Mouse (Mus musculus) liver, embryonic 14.5 days (tissue): ENCODE data around the gene Cisd3. TPM values are rescaled to one million over a fixed set of nuclear protein-coding genes. Genes with fewer than 3 reads are reported as not detected.

ENCODE experiments used
- ATAC-seq: fragments of 200-750 bp; cut with Nextera tagmentation; 2 replicates; pipeline ENCODE4 v1.8.0; 2017; ENCODE audit warnings: moderate number of reproducible peaks, mild to moderate bottlenecking, moderate library complexity; ENCODE audit not compliant: insufficient read depth
- DNase-seq, 3 experiments: peaks; one replicate each; pipeline ENCODE4 v3.0.0-alpha.2; 2012 to 2013; ENCODE audit warnings: low read depth in 3 of 3, low spot score in 3 of 3
- H3K27ac ChIP-seq: fragments of 300-500 bp; sonication (generic); 2 replicates; pipeline ENCODE4 v1.5.1; 2014; ENCODE audit warnings: moderate library complexity, mild to moderate bottlenecking, control low read depth, inconsistent platforms
- H3K27me3 ChIP-seq: fragments of 300-500 bp; sonication (generic); 2 replicates; pipeline ENCODE4 v1.6.1; 2014; ENCODE audit warnings: mild to moderate bottlenecking, low read length, moderate library complexity; ENCODE audit not compliant: control insufficient read depth, insufficient read depth
- H3K36me3 ChIP-seq: fragments of 300-500 bp; sonication (generic); replicated peaks from 2 replicates; pipeline ENCODE4 v1.6.1; 2014; ENCODE audit warnings: low read depth; ENCODE audit not compliant: control insufficient read depth, insufficient read depth
- H3K4me1 ChIP-seq, 2 experiments: fragments of 200-500 bp in 1 of 2; fragments of 300-500 bp in 1 of 2; sonication (generic) in 1 of 2; replicated peaks; 2 replicates each; pipeline ENCODE4 v1.6.1; 2012 to 2014; ENCODE audit warnings: antibody characterized with exemption in 1 of 2, inconsistent platforms in 1 of 2, low read length in 1 of 2; ENCODE audit not compliant: control insufficient read depth in 2 of 2, insufficient read depth in 2 of 2
- H3K4me2 ChIP-seq: fragments of 300-500 bp; sonication (generic); 2 replicates; pipeline ENCODE4 v1.6.1; 2014; ENCODE audit warnings: low read depth, mild to moderate bottlenecking, control low read depth, moderate library complexity
- H3K4me3 ChIP-seq, 2 experiments: fragments of 200-500 bp in 1 of 2; fragments of 300-500 bp in 1 of 2; sonication (generic) in 1 of 2; 2 replicates each; pipeline ENCODE4 v1.5.1; 2012 to 2014; ENCODE audit warnings: low read depth in 2 of 2, low read length in 2 of 2, mild to moderate bottlenecking in 2 of 2, control low read depth in 1 of 2, inconsistent platforms in 1 of 2, moderate library complexity in 1 of 2; ENCODE audit not compliant: insufficient read depth in 1 of 2
- H3K9ac ChIP-seq: fragments of 300-500 bp; sonication (generic); replicated peaks from 2 replicates; pipeline ENCODE4 v1.6.1; 2014; ENCODE audit warnings: mild to moderate bottlenecking, control low read depth, moderate library complexity
- H3K9me3 ChIP-seq: fragments of 300-500 bp; sonication (generic); 2 replicates; pipeline ENCODE4 v1.6.1; 2016; ENCODE audit warnings: low read length, mixed read lengths; ENCODE audit not compliant: control insufficient read depth
- CTCF ChIP-seq: IDR thresholded peaks from 2 replicates; pipeline ENCODE4 v1.5.1; 2016; ENCODE audit warnings: antibody characterized with exemption, low read depth, control low read depth
- EP300 ChIP-seq: IDR thresholded peaks from 2 replicates; pipeline ENCODE4 v1.6.1; 2016; ENCODE audit warnings: antibody characterized with exemption, low read depth
- WGBS: fragments of 180-500 bp; shearing (Covaris S2); extraction: QIAGEN DNeasy Blood & Tissue Kit; methylation state at CpG from one replicate; pipeline ENCODE4 v1.1.7; 2014; ENCODE audit not compliant: insufficient replicate concordance; 5-methylcytosine and 5-hydroxymethylcytosine counted together
- polyA plus RNA-seq, 2 experiments: library from polyadenylated mRNA; depleted of rRNA in 1 of 2; stranded (reverse) in 1 of 2; unstranded in 1 of 2; fragments of >200 nt; fragmentation: Nextera tagmentation in 1 of 2; extraction: Ambion mirVana in 1 of 2; gene quantifications; 2 replicates each; pipeline versions ENCODE4 v1.2.1 to v1.2.3; 2012 to 2014

The Cisd3 gene
- polyA plus RNA-seq, 2 experiments = 4.9 to 10.0 TPM

DNA sequence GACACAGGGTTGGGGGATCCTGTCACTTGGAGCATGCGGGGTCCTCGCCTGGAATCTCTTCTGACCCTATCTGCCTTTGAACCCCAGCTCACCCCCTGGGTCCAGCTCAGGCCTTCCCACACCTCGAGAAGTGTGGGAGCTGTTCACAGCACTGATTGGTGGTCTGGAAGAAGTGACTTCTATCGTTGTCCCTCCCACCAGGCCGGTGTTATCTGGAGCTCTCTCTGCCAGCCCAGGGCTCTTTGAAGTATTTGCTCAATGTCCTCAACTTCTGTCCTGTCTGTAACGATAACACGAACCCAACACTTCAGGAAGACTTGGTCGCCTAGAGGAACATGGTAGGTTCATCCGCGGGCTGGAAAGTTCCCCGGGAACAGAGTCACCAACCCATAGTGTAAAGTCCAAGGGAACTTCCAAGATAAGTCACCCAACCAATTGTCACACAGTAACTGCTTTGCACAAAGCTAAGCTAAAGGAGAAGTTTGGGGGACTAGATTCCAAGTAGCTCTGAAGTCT lies 26.8 kb upstream of the Cisd3 start:
- ATAC-seq = no peak
- Histone ChIP-seq H3K9me3 (no peaks in the 10 kb centered on the region), H3K4me3 (no peak overlapping the region; a peak in 1 of 4 replicates), H3K36me3 (no peaks in the 10 kb centered on the region), H3K27ac (no peak overlapping the region), H3K4me1 (peaks cover 0 to 11% of the 10 kb centered on the region in 2 experiments; a peak in 2 of 4 replicates), H3K4me2 (peak overlapping the region; percentile 67), H3K9ac (no peak overlapping the region), H3K27me3 (peaks cover 49% of the 10 kb centered on the region)
- no peak for TF ChIP-seq CTCF
- TF ChIP-seq EP300 = no peak
- WGBS = 37% methylated on average over 11 of the region's 11 CpGs
- no peak for DNase-seq

DNA sequence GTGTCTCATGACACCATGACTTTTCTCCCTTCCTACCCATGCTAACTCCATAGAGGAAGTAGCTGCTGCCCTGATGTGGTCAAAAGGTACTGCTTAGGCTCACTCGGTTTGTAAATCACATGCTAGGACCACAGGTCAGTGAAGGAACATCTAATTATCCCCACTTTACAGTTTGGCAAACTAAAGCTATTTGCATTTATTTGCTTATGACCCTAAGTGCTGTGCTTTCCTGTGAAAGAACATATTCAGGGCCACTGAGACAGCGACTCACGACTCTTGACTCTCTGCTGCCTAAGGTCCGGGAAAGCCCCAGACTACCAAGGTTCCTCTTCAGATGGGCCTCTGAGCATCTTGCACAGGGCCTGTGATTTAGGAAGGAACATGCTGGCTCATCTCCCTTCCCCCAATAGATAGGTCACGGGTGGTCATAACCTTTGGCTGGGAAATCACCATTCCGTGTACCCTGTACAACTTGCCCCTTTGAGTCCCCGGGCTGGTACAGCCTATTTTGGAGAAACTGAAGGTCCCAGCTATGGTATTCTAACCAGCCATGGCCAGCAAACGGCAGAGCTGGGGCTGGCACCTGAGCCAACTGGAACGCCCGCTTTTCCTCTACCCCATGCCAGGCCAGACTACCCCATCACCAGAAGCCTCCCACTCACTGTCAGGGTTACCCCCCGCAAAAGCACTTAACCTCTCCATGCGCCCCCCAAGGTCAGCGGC lies 26.2 kb upstream of the Cisd3 start:
- DNase-seq (no peak), ATAC-seq (no peak)
- Histone ChIP-seq H3K27ac (no peak overlapping the region), H3K36me3 (no peaks in the 10 kb centered on the region), H3K9ac (peak overlapping the region; percentile 60), H3K4me1 (peaks cover 0 to 11% of the 10 kb centered on the region in 2 experiments; a peak in 2 of 4 replicates), H3K9me3 (no peaks in the 10 kb centered on the region), H3K27me3 (peaks cover 55% of the 10 kb centered on the region), H3K4me2 (peak overlapping the region; percentile 67), H3K4me3 (peak overlapping the region; percentile 61 to 68)
- 8% methylated on average over 13 of the region's 13 CpGs for WGBS
- TF ChIP-seq CTCF = no peak
- no peak for TF ChIP-seq EP300

DNA sequence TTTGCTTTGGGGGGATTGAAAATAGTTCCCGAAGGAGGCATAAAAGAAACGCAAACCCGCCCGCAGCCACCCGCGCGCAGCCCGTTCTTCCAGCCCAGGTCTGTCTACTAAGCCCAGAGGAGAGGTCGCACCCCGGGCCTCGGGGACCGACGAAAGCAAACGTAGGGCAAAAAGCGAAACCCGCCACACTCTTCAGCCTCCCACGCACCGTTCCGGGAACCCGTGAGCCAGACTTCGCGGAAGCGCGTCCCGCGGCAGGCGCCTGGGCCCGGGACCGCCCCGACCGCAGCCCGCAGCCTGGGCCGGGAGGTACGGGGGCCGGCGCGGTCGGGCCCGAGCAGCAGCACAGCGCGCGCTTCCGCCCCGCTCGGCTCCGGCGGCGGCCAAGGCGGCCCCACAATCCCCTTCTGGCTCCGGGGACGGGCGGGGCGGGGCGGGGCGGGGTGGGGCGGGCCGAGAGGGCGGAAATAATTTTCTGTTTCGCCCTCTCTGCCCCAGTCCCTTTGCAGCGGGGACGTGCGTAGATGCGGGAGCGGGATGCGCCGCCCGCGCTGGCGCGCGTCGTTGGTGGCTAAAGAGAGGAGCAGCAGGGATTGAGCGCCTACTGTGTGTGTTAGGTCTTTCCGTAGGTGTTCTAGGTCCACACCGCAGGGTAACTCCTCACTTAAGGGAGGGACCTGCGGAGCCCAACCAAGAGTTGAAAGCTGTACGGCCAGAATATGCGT lies 25.5 kb upstream of the Cisd3 start:
- peak overlapping the region; percentile 67 for H3K4me2 ChIP-seq
- no peaks in the 10 kb centered on the region for H3K36me3 ChIP-seq
- H3K27me3 ChIP-seq = peaks cover 62% of the 10 kb centered on the region
- H3K27ac ChIP-seq = no peak overlapping the region
- peak overlapping the region; percentile 61 to 68 for H3K4me3 ChIP-seq
- TF ChIP-seq EP300 (no peak), CTCF (no peak)
- peaks cover 0 to 11% of the 10 kb centered on the region in 2 experiments; a peak in 2 of 4 replicates for H3K4me1 ChIP-seq
- DNase-seq (peak in 2 of 3 experiments; percentile 23 to 28), ATAC-seq (peak; percentile 76)
- no peaks in the 10 kb centered on the region for H3K9me3 ChIP-seq
- peak overlapping the region; percentile 60 for H3K9ac ChIP-seq
- WGBS = under 1% methylated on average over 78 of the region's 78 CpGs

DNA sequence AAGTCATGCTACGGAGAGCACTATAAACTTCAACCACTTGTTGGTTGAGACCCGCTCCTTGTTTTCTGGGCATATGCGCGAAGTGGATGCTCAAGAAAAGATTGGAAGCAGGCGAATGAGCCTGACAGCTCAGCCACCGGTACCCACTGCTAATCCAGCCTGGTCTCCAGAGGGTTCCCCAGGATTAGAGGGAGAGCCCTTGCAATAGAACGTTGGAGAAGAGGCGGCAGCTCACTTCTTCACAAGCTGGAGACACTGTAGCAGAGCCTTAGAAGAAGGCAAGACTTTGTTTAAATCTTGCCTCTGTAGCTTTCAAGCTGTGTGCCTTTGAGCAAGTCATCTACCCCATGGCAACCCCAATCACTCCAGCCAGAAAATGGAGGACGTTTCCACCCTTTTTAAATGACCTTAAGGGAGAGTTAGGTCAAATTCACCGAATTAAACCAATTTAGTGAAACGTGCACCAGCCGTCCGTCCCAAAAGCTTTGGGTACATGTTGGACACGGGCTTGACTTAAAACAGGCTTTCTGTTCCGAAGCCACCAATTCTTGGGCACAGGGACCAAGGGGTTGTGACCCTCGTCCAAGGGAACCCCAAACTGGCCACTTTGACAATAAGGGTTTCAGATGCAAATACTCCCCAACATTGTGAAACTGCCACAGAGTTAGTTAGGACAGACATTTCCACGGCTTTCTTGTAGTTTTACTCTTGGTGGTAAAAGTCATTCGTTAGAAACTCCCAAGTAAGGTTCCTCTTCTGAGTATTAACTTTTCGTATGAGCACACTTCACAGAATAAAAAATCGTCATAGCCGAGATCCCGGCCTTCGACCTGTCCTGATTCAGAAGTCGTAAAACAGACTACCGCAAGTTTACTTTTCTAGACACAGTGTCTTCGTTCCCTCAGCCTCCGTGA lies 24.6 kb upstream of the Cisd3 start:
- no peak for ATAC-seq
- no peak overlapping the region for H3K27ac ChIP-seq
- H3K36me3 ChIP-seq = no peaks in the 10 kb centered on the region
- H3K4me2 ChIP-seq = peak overlapping the region; percentile 67
- H3K9ac ChIP-seq = no peak overlapping the region
- peaks cover 65% of the 10 kb centered on the region for H3K27me3 ChIP-seq
- H3K4me3 ChIP-seq = peak overlapping the region; percentile 61 to 64; a peak in 3 of 4 replicates
- WGBS = 4% methylated on average over 27 of the region's 27 CpGs
- no peaks in the 10 kb centered on the region for H3K9me3 ChIP-seq
- no peak for DNase-seq
- TF ChIP-seq CTCF = no peak
- TF ChIP-seq EP300 = no peak
- H3K4me1 ChIP-seq = peaks cover 0 to 11% of the 10 kb centered on the region in 2 experiments; a peak in 2 of 4 replicates
